Mouse (Mus musculus): ENCODE measurements around the gene BC048679.

BC048679 gene

DNA sequence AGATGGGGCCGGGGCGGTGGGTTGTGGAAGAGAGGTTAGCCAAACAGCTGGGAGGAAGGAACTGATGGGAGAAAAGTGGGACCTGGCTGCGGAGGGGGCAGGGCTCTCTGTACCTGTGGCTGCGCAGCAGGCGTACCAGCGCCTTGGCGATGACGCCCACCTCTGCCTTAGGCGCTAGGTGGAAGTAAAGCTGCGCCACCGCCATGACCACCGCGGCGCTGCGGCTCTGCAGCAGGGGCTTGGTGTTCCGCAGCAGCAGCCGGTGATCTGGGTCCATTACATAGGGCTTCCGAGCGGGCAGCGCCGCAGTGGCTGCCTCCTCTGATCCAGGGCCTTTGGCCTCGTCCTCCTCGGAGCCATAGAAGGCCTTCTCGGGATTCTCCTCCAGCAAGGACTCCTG, 21.2 kb downstream of the BC048679 start:
- no peak for DNase-seq (ENCODE audit: low spot score in 2 of 2)

DNA sequence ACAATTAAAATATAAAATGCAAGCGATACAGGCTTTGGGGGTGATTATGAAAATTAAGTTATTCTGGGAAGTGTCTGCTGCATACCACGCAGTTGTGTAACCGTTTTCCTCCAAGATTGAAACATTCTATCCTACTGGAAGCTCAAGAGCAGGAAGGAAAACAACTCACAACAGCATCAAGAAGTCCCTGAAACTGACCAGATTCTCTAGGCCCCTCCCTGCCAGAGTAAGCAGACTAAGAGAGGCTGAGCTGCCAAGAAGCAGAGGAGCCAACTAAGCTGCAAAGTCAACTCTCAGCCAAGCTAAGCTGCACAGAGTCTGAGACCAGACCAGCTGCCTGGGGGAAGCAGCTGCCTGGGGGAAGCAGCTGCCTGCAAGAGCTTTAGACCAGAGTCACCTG, 22.9 kb downstream of the BC048679 start:
- no peak for DNase-seq (ENCODE audit: low spot score in 2 of 2)

DNA sequence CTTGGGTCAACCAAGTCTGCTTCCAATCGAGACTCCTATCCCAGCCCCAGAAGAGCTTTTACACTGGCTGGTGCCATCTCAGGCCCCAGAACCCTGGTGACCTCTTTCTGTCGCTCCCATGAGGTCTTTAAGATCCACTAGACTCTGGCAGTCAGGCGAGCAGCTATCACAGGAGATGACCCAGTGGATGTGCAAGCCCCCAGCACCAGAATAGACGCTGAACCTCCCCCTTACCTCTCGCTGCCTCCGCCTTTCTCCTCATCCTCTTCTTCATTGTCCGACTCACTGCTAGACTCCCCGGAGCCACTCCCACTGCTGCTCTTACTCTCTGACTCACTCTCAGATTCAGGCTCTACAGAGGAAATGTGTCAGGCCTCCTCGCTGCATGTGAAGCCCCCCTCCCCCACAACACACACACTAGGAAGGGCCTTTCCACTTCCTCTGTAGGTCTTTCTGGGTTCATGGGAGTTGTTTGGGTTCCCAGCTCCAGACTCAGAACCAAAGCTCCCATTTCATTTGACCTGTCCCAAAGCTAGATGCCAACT, 33.1 kb downstream of the BC048679 start:
- DNase-seq (ENCODE audit: low spot score in 2 of 2), result no peak

DNA sequence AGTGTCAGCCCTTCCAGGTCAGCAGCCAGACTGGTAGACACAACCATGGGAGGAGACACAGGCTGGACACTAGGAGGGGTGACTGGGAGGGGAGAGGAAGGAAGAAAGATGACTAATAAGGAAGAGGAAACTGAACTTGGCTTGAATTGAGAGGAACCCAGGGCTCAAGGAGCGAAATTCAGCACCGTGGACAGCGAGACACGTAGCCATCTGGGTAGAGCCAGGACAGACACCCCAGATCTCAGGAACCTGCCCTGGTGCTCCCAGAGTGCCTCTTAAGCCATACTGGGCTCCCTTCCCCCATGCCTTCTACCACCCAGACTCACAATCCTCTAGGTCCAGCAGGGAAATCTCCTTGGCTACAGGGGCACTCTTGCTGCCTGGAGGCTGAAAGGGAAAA, 34.0 kb downstream of the BC048679 start:
- DNase-seq (ENCODE audit: low spot score in 2 of 2), result no peak

DNA sequence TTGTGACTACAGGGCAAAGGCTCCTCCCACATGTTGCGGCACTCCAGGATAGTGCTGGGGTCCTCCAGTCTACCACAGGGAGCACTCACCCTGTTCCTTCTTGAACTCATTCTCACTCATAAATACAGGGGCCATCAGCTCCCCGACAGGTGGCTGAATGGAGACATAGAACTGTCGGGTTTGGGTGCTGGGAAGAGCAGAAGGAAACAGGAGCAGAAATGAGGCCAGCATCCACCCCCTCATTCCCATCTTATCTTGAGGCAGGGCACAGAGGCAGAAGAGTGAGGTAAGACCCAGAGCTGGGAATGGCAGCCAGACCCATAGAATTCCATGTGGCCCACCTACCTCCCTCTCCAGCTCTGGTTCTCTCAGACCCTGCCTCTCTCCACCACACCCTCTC, 35.3 kb downstream of the BC048679 start:
- DNase-seq (ENCODE audit: low spot score in 2 of 2), result no peak

DNA sequence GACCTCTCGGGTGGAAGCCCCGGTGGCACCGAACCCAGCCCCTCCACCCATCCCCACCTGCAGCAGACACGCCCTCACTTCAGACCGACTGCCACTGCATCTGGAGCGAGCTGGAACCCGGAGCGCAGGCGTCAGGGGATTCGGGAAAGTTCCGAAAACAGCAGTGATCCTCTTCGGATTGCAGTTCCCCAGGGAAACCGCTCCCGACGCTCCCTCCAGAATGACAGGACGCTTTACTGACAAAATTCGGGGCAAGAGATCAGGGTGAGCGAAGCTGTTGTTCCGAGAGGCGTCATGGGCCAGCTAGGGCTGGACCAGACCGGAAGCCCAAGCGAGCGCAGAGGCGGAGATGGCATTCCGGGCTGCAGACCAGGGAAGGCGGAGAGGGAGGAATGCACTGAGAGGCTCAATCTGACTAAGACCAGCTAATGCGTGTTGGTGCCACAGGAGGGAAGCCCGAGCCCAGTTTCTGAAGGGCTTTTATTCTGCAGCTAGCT, 42.9 kb downstream of the BC048679 start, which contains the start of gene Cpeb1:
Gene Cpeb1, minus strand, starts transcription at position 311 of the 497 bp plus-strand sequence.
- peak in 1 of 2 experiments; percentile 55 for DNase-seq (ENCODE audit: low spot score in 2 of 2)

DNA sequence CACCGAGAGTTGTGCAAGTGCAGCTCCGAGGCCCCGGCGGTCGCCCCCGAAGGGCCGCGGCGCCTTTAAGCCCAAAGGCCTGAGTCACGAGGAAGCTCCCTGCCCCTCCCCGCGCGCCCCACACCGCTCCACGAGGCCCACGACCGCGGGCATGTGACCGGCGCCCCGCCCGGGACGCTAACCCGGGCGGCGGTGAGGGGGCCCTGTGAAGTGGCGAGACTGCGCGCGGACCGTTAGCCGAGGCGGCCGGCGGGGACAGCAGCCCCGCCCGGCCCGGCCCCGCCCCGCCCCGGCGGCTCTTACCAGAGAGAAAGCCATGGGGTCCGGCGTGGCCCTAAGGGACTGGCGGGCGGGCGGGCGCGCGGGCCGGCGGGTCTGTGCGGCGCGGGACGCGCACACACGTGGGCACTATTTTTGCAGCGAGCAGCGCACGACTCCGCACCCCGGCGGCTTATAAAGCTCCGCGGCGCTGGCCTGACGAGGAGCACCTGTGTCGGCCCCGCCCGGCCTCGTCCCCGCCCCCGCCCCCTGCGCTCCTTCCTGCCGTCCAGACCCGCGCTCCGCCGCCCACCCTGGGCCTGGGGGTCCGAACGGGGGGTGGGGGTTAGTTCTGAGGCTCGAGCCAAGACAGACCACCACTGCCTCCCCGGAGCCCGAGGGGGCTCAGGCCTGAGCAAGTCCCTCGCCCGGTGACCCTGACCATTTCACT, 43.6 kb downstream of the BC048679 start:
- DNase-seq (ENCODE audit: low spot score in 2 of 2), result peak in 1 of 2 experiments; percentile 25

DNA sequence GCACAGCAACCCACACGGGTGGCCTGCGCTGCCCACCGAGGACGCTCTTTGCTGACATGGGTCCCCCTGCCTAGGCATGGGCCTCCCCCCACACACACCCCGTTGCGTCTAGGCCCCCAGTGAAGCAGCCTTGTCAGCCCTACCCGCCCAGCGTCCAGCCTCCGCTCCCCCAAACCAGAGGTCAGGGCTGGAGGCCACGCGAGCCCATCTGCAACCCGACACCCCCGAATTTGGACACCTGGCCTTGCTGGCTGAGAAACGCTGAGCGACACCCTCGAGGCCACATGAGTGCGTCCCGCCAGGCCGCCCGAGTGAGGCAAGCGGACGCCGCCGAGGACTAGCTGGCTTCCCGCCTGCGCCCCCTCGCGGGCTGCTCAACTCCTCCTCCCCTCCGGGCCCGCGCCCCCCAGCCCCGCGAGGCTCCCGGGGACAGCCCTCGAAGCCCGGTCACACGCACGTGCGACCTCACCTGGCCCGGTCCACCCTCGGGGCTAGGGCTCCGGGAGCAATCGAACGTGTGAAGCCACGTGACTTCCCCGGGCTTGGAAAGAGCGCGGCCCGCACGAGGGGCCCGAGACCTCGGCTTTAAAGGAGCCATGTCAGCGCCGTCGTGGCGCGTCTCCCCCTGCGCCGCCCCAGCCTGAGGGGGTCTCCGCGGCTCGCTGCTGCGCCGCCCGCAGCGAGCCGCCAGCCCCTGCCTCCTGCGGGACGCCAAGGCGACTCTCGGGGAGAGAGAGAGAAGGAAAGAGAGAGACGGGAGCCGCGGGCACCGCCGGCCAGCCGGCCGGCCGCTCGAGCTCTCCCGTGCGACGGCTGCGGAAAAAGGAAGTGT, 44.4 kb downstream of the BC048679 start:
- DNase-seq (ENCODE audit: low spot score in 2 of 2), result peak in 1 of 2 experiments; percentile 27

DNA sequence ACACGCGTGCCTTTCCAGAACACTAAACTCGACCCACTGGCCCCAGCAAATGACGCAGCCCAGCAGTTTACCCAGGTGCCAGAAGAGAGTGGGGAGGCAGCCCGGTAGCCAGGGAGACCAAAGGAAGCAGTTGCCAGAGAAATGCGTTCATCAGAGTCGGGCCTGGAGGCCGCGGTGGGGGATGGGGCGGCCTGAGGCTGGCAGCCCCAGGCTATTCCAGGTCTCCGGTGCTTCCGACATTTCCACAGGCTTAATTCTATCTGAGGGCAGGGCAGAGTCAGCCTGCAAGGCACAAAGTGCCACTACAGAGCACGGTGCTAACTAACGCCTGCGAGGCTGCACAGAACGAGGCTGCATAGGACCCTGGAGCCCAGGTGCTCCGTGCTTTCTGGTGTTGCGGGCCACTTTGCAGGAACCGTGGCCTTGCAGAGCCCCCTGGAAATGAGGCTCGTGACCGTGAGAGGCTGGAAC, 45.1 kb downstream of the BC048679 start:
- no peak for DNase-seq (ENCODE audit: low spot score in 2 of 2)

Data from cerebellum, postnatal 4 days (tissue).